Mouse (Mus musculus) CH12.LX (cell line): Measurements from ENCODE around the gene Mamdc2. TPM values are rescaled to one million over a fixed set of nuclear protein-coding genes. Genes with fewer than 3 reads are reported as not detected.

Experiments used
- DNase-seq: peaks from one replicate; pipeline ENCODE4 v3.0.0-alpha.2; 2013; ENCODE audit errors: extremely low read depth
- H3K27ac ChIP-seq: 2 replicates; pipeline ENCODE4 v1.5.1; 2012; ENCODE audit warnings: low read depth, mild to moderate bottlenecking, control low read depth, moderate library complexity; ENCODE audit not compliant: insufficient read depth
- H3K27me3 ChIP-seq: replicated peaks from 2 replicates; pipeline ENCODE3; 2012; ENCODE audit warnings: inconsistent platforms
- H3K36me3 ChIP-seq, 2 experiments: replicated peaks in 1 of 2; 2 replicates each; pipeline versions ENCODE3 to v1.6.1; 2012; ENCODE audit warnings: inconsistent platforms in 1 of 2, low read length in 1 of 2, mild to moderate bottlenecking in 1 of 2, mixed read lengths in 1 of 2, moderate library complexity in 1 of 2; ENCODE audit not compliant: control insufficient read depth in 1 of 2, insufficient read depth in 1 of 2
- H3K4me1 ChIP-seq, 2 experiments: 2 replicates each; pipeline ENCODE4 v1.6.1; 2012; ENCODE audit warnings: inconsistent platforms in 1 of 2, moderate library complexity in 1 of 2; ENCODE audit not compliant: insufficient read depth in 2 of 2, control insufficient read depth in 1 of 2
- H3K4me2 ChIP-seq: 2 replicates; pipeline ENCODE4 v1.6.1; 2012; ENCODE audit warnings: low read depth, mild to moderate bottlenecking, control low read depth; ENCODE audit not compliant: poor library complexity, insufficient read depth, severe bottlenecking
- H3K4me3 ChIP-seq, 3 experiments: fragments of 150-350 bp in 1 of 3; sonication (generic) in 1 of 3; replicated peaks in 1 of 3; 2 replicates each; pipeline versions ENCODE3 to v1.5.1; 2011 to 2012; ENCODE audit warnings: low read depth in 2 of 3, low read length in 2 of 3, mild to moderate bottlenecking in 2 of 3, moderate library complexity in 2 of 3, control low read depth in 1 of 3, improper control_type of control experiment in 1 of 3, inconsistent platforms in 1 of 3, mixed read lengths in 1 of 3; ENCODE audit not compliant: poor library complexity in 1 of 3
- H3K79me2 ChIP-seq: replicated peaks from 2 replicates; pipeline ENCODE4 v1.6.1; 2012; ENCODE audit warnings: mild to moderate bottlenecking, moderate library complexity; ENCODE audit not compliant: control insufficient read depth, poor library complexity, insufficient read depth, severe bottlenecking; ENCODE audit errors: extremely low read depth
- H3K9ac ChIP-seq: 2 replicates; pipeline ENCODE4 v1.6.1; 2012; ENCODE audit warnings: low read depth, mild to moderate bottlenecking, control low read depth, moderate library complexity; ENCODE audit not compliant: insufficient read depth
- H3K9me3 ChIP-seq: replicated peaks from 2 replicates; pipeline ENCODE3; 2012; ENCODE audit warnings: low read length, inconsistent platforms, mixed read lengths
- CHD1 ChIP-seq: IDR thresholded peaks from 2 replicates; pipeline ENCODE4 v1.6.1; 2012; ENCODE audit warnings: low read depth, low read length, improper control_type of control experiment, inconsistent platforms
- CHD2 ChIP-seq: IDR thresholded peaks from 2 replicates; pipeline ENCODE4 v1.6.1; 2011; ENCODE audit warnings: low read length, improper control_type of control experiment
- ELF1 ChIP-seq: IDR thresholded peaks from 2 replicates; pipeline ENCODE4 v1.6.1; 2014; ENCODE audit warnings: low read depth, mild to moderate bottlenecking, inconsistent platforms, low read length, improper control_type of control experiment
- EP300 ChIP-seq: IDR thresholded peaks from 2 replicates; pipeline ENCODE4 v1.6.1; 2011; ENCODE audit warnings: low read length, improper control_type of control experiment
- ETS1 ChIP-seq: conservative IDR thresholded peaks from 2 replicates; pipeline ENCODE4 v1.6.1; 2012; ENCODE audit warnings: low read depth, mild to moderate bottlenecking, inconsistent platforms, low read length, improper control_type of control experiment, moderate library complexity
- GABPA ChIP-seq: IDR thresholded peaks from 2 replicates; pipeline ENCODE4 v1.6.1; 2012; ENCODE audit warnings: low read depth, low read length, improper control_type of control experiment, inconsistent platforms; ENCODE audit not compliant: insufficient replicate concordance
- HCFC1 ChIP-seq: IDR thresholded peaks from 2 replicates; pipeline ENCODE4 v1.6.1; 2012; ENCODE audit warnings: low read depth, mild to moderate bottlenecking, inconsistent platforms, low read length, improper control_type of control experiment
- JUND ChIP-seq: conservative IDR thresholded peaks from 2 replicates; pipeline ENCODE4 v1.6.1; 2011; ENCODE audit warnings: low read depth, low read length, improper control_type of control experiment
- MAFK ChIP-seq: IDR thresholded peaks from 2 replicates; pipeline ENCODE4 v1.6.1; 2011; ENCODE audit warnings: low read length, improper control_type of control experiment; ENCODE audit not compliant: insufficient replicate concordance
- MEF2A ChIP-seq: IDR thresholded peaks from 2 replicates; pipeline ENCODE4 v1.6.1; 2014; ENCODE audit warnings: low read depth, mild to moderate bottlenecking, inconsistent platforms, low read length, improper control_type of control experiment, borderline replicate concordance
- MXI1 ChIP-seq: IDR thresholded peaks from 2 replicates; pipeline ENCODE4 v1.6.1; 2011; ENCODE audit warnings: mild to moderate bottlenecking, low read depth, low read length, improper control_type of control experiment
- POLR2A ChIP-seq: IDR thresholded peaks from 2 replicates; pipeline ENCODE4 v1.6.1; 2011; ENCODE audit warnings: low read depth, mild to moderate bottlenecking, improper control_type of control experiment, low read length
- POLR2AphosphoS2 ChIP-seq: IDR thresholded peaks from 2 replicates; pipeline ENCODE4 v1.6.1; 2011; ENCODE audit warnings: low read depth, low read length, improper control_type of control experiment
- SIN3A ChIP-seq: IDR thresholded peaks from 2 replicates; pipeline ENCODE4 v1.6.1; 2012; ENCODE audit warnings: low read length, improper control_type of control experiment, inconsistent platforms
- TBP ChIP-seq: conservative IDR thresholded peaks from 2 replicates; pipeline ENCODE4 v1.6.1; 2011; ENCODE audit warnings: low read depth, low read length, improper control_type of control experiment
- USF1 ChIP-seq: IDR thresholded peaks from 2 replicates; pipeline ENCODE4 v1.6.1; 2014; ENCODE audit warnings: low read depth, mild to moderate bottlenecking, inconsistent platforms, low read length, improper control_type of control experiment
- USF2 ChIP-seq: conservative IDR thresholded peaks from 2 replicates; pipeline ENCODE4 v1.6.1; 2011; ENCODE audit warnings: low read depth, low read length, improper control_type of control experiment
- ZKSCAN1 ChIP-seq: IDR thresholded peaks from 2 replicates; pipeline ENCODE4 v1.6.1; 2012; ENCODE audit warnings: low read depth, inconsistent platforms, low read length, improper control_type of control experiment, borderline replicate concordance
- ZMIZ1 ChIP-seq: IDR thresholded peaks from 2 replicates; pipeline ENCODE4 v1.6.1; 2012; ENCODE audit warnings: low read depth, mild to moderate bottlenecking, inconsistent platforms, low read length, improper control_type of control experiment
- dilution Hi-C: fragments of 300-500 bp; cut with MboI; formaldehyde crosslinking; loops from 2 replicates; pipeline ENCODE4 v1.14.3; 2020; ENCODE audit warnings: low sequenced_read_pairs; ENCODE audit not compliant: extremely low pct_unique_long_range_greater_than_20kb, extremely low pct_ligation_motif_present
- in situ Hi-C: fragments of 300-500 bp; cut with MboI; formaldehyde crosslinking; loops from 3 replicates; pipeline ENCODE4 v1.14.3; 2019; ENCODE audit warnings: low sequenced_read_pairs, low pct_ligation_motif_present, low pct_unique_long_range_greater_than_20kb, mixed read lengths
- polyA plus RNA-seq: library from polyadenylated mRNA; unstranded; fragments of >175 nt; gene quantifications from 2 replicates; pipeline ENCODE4 v1.2.1, GENCODE M21; 2012; ENCODE audit warnings: low read depth; ENCODE audit not compliant: insufficient read length
- total RNA-seq, 2 experiments: library from RNA; depleted of rRNA; stranded (reverse); fragments of 300-350 nt in 1 of 2; fragments of >200 nt in 1 of 2; gene quantifications; 2 replicates each; pipeline ENCODE4 v1.2.3; 2012 to 2014

Mamdc2 gene
- total and polyA plus RNA-seq, 3 experiments = 0.08 to 0.67 (median 0.17) TPM

DNA sequence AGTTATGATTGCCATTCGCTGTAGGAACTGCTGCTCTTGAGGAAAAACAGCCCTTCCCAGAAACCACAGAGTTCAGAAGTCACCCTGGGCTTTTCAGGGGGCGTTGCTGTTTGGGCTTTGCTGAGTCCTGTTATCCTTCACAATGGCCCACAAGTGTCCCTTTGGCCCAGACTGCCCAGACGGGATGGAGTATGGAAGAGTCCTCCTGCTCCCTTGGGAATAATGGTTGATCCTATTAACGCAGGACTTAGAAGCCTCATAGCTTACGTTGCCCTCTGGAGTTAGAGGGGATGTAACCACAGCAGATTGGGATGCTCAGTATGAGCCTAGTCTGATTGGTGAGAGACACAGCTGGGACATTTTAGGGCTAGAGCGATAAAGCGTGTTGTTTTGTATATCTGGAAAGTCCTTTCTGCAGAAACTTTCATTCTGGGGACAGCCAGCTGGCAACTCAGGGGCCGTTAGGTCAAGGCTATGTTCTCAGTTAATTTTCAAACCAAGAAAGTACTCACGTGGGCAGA is 94.3 kb downstream of the Mamdc2 start:
- dilution Hi-C loops (no loop called here), in situ Hi-C loops (no loop called here)
- no peak for TF ChIP-seq CHD2
- no peak for TF ChIP-seq USF1
- TF ChIP-seq POLR2AphosphoS2 = no peak
- no peak for TF ChIP-seq SIN3A
- no peak for TF ChIP-seq USF2
- TF ChIP-seq POLR2A = no peak
- TF ChIP-seq TBP = no peak
- Histone ChIP-seq H3K4me3 (no peak overlapping the region), H3K27ac (no peak overlapping the region), H3K9me3 (no peaks in the 10 kb centered on the region), H3K4me2 (no peak overlapping the region), H3K36me3 (no peaks in the 10 kb centered on the region), H3K9ac (no peak overlapping the region), H3K4me1 (peaks cover 2 to 36% of the 10 kb centered on the region in 2 experiments; a peak in 3 of 4 replicates), H3K27me3 (no peaks in the 10 kb centered on the region), H3K79me2 (no peaks in the 10 kb centered on the region)
- DNase-seq = peak; percentile 9

DNA sequence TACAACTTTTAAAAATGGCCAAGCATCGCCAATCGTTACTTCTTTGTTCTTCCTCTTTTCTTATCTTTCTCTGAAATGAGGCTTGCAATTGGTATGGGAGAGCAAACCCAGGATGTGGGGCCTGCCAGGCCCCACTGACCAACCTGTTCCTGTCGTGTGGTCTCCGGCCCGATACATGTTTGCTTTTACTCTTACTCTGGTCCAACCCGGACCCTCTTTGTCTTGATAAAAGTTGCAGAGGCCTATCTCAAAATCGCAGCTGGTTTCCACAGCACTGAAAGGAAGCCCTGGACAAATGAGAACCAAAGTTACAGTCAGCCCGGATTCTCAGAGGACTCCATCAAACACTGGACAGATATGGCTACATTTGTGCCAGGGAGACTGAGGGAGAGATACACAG is 95.1 kb downstream of the Mamdc2 start:
- Histone ChIP-seq H3K79me2 (no peaks in the 10 kb centered on the region), H3K4me2 (no peak overlapping the region), H3K36me3 (no peaks in the 10 kb centered on the region), H3K4me3 (no peak overlapping the region), H3K27me3 (no peaks in the 10 kb centered on the region), H3K27ac (no peak overlapping the region), H3K9me3 (no peaks in the 10 kb centered on the region), H3K9ac (no peak overlapping the region), H3K4me1 (peaks cover 2 to 36% of the 10 kb centered on the region in 2 experiments; a peak in 3 of 4 replicates)
- in situ Hi-C loops = no loop called here
- dilution Hi-C loops = no loop called here
- TF ChIP-seq CHD1 (no peak), CHD2 (no peak), HCFC1 (no peak), MEF2A (no peak), ETS1 (no peak), USF2 (no peak), ZMIZ1 (no peak), JUND (no peak), MAFK (no peak), MXI1 (no peak), GABPA (no peak), ELF1 (no peak), ZKSCAN1 (no peak), EP300 (no peak), TBP (no peak)
- no peak for DNase-seq
